In the genomic region with DNA sequence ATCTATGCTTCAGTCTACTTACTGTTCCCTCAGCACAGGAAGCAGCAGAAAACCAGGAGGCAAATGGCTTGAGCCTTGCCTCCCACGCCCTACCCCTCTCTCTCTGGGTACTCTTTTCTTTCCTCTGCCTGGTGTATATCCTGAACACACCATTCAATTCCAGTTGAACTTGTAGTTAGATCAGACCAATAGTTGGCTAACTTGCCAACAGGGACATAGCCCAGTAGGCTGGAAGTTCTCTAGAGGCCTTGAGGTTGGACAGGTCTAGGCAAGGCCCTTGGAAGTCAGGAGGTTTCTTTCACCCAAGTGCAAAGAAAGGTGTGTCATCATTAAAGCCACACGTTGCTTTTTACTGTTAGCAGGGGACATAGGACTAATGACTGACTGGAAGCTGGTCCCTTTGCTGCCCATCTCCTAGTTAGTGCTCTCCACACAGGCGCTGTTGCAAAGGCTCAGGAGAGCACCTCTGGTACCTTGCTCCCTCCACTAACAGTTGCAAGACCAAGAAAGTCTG, we compare ENCODE assay signal across 19 mouse cellular contexts.
"Had no signal": no experiment of that assay in that cellular context is flagged by ENCODE, and none has a peak within 500 bp of the region (broad histone marks: within the 10 kb centered on the region; RNA-seq: fewer than 3 reads in every experiment).

No protein-coding gene starts in this region.

- H3K9me3 ChIP-seq: lung, embryonic 15.5 days; midbrain, embryonic 10.5 days; midbrain, embryonic 13.5 days; neural tube, embryonic 13.5 days; neural tube, embryonic 15.5 days had no signal

- H3K9ac ChIP-seq: liver, postnatal 0 days; lung, embryonic 15.5 days; midbrain, embryonic 13.5 days; neural tube, embryonic 13.5 days; neural tube, embryonic 15.5 days had no signal

- H3K27ac ChIP-seq: lung, embryonic 15.5 days; midbrain, embryonic 10.5 days; midbrain, embryonic 13.5 days; neural tube, embryonic 13.5 days; neural tube, embryonic 15.5 days had no signal

- H3K36me3 ChIP-seq: lung, embryonic 15.5 days; midbrain, embryonic 13.5 days; neural tube, embryonic 13.5 days; neural tube, embryonic 15.5 days had no signal

- H3K4me2 ChIP-seq: lung, embryonic 15.5 days; midbrain, embryonic 13.5 days; neural tube, embryonic 13.5 days; neural tube, embryonic 15.5 days had no signal

- H3K4me1 ChIP-seq: lung, embryonic 15.5 days had no signal

- H3K4me3 ChIP-seq: lung, embryonic 15.5 days; midbrain, embryonic 10.5 days; midbrain, embryonic 13.5 days; myocyte; neural tube, embryonic 13.5 days; neural tube, embryonic 15.5 days had no signal

- ATAC-seq: liver, postnatal 0 days; lung, postnatal 0 days; midbrain, embryonic 13.5 days; midbrain, embryonic 16.5 days had no signal

- DNase-seq: liver, postnatal 0 days; lung, adult 2 months; lung, postnatal 4 days; retina, postnatal 1 day; right cerebral cortex, adult 18-20 months; right cerebral cortex, postnatal 25 days; right cerebral cortex, postnatal 4 days; spleen, adult 18-20 months; thymus, adult 18-20 months; thymus, postnatal 14 days; thymus, postnatal 36 days had no signal

- H3K27me3 ChIP-seq: lung, embryonic 15.5 days; midbrain, embryonic 13.5 days; neural tube, embryonic 13.5 days; neural tube, embryonic 15.5 days had no signal
